Mouse (Mus musculus) c-Kit-positive CD71-positive TER-119-negative erythroid progenitor cells, embryonic 14.5 days (primary cell): ENCODE measurements at regions not wholly inside any gene's neighbourhood (a gene's known extent, or its start where the extent isn't known, plus 50 kb on each side); places are given as distances from the start of the nearest gene placed in this dataset.

Experiments used
- DNase-seq: peaks from one replicate; pipeline ENCODE4 v3.0.0-alpha.2; 2013; ENCODE audit warnings: low read depth

DNA sequence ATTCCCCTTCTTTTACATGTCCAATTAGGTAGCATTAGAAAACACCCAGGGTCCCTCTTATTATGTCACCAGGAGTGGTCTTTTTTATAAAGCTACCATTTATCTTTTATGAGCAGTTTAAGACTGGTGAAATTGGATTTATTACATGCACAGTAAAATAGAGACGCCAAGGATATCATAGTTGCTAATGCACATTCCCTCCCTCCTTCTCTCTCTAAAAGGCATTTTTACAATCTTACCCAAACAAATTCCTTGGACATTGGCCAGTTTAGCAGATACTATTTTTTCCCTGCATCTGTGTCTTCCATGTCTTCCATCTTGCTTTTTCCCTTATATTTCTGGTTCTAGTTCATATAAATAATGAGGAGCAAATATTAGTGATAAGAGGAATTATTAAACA, 186.7 kb upstream of the Robo2 start:
- DNase-seq = no peak

GRCm38 (mm10) chr16:74597735-74598340, 186.2 kb upstream of the Robo2 start:
- DNase-seq = no peak

DNA sequence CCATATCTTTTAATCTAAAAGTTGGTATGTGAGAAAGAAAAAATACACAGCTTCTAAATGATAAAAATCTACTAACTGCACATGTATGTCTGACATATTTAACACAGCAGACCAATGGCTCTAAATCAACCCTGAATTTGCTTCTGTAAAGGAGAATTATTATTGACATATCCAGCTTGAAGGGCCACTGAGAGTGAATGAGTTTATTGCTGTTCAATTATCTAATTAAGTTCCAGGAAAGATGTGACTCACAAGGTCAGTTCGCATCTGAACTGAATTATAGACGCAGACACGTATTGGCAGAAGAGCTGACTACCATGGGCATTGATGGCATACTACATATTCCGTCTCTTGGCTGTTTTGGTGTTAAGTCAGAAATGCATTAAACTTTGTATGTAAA, 180.3 kb upstream of the Robo2 start:
- no peak for DNase-seq

- no peak for DNase-seq
These were observed 171.2 kb upstream of the Robo2 start for GRCm38 (mm10) chr16:74582645-74583423.

- DNase-seq = no peak
These were observed 136.7 kb upstream of the Robo2 start for GRCm38 (mm10) chr16:74548374-74548773.

DNA sequence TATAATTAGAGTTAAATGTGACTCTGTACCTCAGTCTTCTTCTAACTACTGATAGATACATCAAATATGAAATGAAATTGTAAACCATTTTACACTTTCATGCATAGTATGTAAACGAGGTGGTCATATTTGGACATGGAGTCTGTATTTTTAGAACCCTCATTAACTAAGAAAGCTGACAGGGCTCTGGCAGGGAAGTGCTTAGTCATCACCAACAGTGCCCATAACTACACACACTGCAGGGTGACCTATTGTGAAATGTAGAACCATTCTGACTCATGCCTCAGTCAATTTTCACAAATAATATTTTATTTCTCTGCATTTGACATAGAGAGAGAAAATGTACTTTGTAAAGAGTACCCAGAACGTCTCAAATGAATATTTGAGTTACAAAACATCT, 118.9 kb upstream of the Robo2 start:
- no peak for DNase-seq

GRCm38 (mm10) chr16:74528245-74528644, 116.6 kb upstream of the Robo2 start:
- no peak for DNase-seq

GRCm38 (mm10) chr16:74526521-74526920, 114.9 kb upstream of the Robo2 start:
- no peak for DNase-seq

DNA sequence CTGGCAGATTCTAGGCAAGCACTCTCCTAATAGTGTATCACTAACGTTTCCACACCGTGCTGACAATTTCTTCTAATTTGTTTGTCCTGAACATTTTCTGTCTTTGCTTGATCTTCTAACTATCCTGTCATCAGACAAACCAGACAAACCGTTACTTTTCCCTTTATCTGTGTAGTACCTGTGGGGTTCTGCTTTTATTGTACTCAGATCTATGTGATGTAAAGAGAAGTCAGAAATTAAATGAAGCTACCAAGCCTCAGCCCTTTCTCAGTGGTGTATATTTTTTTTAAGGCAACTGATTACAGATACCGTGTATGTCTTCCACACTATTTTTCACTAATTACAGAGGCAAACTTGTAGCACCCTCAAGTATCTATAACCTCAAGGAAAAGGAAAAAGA, 108.9 kb upstream of the Robo2 start:
- no peak for DNase-seq

GRCm38 (mm10) chr16:74517888-74518287, 106.3 kb upstream of the Robo2 start:
- DNase-seq = no peak

DNA sequence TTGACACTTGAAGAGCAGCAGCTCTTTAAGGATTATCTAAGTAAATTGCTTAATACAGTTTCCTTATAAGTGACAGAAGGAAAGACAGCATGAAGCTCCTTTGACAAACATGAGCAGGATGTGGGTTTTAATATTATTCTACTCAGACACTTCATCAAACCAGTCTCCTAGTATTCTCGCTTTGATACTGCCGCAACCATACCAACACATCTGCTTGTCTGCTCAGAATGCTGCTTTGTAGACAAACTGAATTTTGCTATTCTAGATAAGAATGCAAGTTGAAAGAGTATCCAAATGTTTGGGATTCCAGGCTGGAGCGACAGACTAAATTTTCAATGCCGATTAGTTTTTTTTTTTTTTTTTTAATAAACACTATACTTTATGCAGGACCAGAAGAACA, 105.7 kb upstream of the Robo2 start:
- DNase-seq = no peak

- DNase-seq = no peak
These were observed 102.9 kb upstream of the Robo2 start for GRCm38 (mm10) chr16:74514481-74514880.

GRCm38 (mm10) chr16:74510383-74510782, 98.8 kb upstream of the Robo2 start:
- no peak for DNase-seq

- no peak for DNase-seq
These were observed 97.9 kb upstream of the Robo2 start for GRCm38 (mm10) chr16:74509489-74509888.

DNA sequence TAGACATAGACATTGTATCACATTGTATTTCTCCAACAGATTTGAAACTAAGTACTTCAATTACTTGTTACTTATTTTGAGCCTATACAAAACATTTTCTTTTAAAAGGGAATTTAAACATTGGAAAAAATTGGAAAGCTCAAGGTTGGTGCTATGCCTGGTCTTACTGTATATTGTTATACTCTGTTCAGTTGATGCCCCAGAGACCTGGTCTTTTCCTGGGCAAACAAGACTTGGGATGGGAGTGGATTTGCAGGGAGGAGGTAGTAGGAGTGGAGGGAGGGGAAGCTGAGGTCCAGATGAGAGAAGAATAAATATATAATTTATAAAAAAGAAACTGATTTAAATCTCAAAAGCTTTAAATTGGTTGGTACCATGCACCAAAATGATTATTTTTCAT, 95.1 kb upstream of the Robo2 start:
- no peak for DNase-seq

DNA sequence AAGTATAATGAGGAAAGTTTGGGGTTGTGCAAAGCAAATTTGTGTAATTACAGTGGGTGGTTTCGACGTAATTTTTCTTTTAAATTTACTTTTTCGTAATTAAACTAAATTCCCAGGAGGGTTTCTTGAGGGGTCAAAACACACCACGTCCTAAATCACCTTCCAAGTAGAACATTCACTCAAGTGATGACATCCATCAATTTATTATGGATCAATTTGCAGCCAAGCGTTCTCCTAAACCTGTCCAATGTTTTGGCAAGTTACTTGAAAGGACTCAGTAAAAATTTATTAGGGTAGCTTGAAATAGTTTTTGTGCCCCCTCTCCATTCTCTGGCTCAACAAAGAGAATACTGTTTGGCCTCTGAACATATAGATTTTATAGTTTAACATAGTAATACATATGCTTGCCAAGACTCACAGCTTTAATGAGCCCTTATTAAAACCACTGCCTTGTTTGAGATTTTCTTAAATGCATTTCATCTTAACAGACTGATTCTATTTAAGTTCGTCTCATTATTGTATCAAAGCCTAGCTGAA, 94.6 kb upstream of the Robo2 start:
- no peak for DNase-seq

GRCm38 (mm10) chr16:74504426-74504825, 92.8 kb upstream of the Robo2 start:
- no peak for DNase-seq

GRCm38 (mm10) chr16:74500687-74501086, 89.1 kb upstream of the Robo2 start:
- DNase-seq = no peak

GRCm38 (mm10) chr16:74467745-74468420, 56.3 kb upstream of the Robo2 start:
- DNase-seq = no peak

- no peak for DNase-seq
These were observed 55.5 kb upstream of the Robo2 start for GRCm38 (mm10) chr16:74467159-74467558.

DNA sequence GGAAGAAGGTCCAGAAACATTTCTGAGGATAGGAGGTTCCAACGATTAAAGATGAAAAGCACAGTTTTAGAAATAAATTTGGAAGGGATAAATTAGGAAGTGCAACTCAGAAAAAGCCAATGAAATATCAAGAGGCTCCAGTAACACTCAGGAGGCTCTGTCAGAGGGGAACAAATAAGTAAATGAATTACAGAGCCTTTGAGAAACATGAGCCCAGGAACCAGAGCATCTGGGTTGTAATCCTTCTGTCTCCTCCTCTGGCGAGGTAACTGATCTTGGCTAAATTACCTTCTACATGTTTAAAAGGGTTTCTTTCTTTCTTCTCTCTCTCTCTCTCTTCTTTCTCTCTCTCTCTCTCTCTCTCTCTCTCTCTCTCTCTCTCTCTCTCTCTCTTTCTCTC, 53.2 kb upstream of the Robo2 start:
- DNase-seq = no peak

GRCm38 (mm10) chr16:74464290-74464689, 52.7 kb upstream of the Robo2 start:
- no peak for DNase-seq

- no peak for DNase-seq
These were observed 50.8 kb upstream of the Robo2 start for GRCm38 (mm10) chr16:74462436-74462835.
